Mouse (Mus musculus) MEL (cell line): ENCODE measurements around the gene Rpl35.

Experiments used
- CTCF ChIP-seq, 3 experiments: IDR thresholded peaks in 2 of 3; conservative IDR thresholded peaks in 1 of 3; 2 replicates each; pipeline ENCODE4 v1.5.1; 2011 to 2012; ENCODE audit warnings: low read length in 3 of 3, low read depth in 2 of 3, mild to moderate bottlenecking in 2 of 3, improper control_type of control experiment in 1 of 3, inconsistent platforms in 1 of 3, mixed read lengths in 1 of 3, moderate library complexity in 1 of 3; ENCODE audit not compliant: control insufficient read depth in 1 of 3, insufficient read depth in 1 of 3, poor library complexity in 1 of 3, severe bottlenecking in 1 of 3
- MEF2A ChIP-seq: IDR thresholded peaks from 2 replicates; pipeline ENCODE4 v1.6.1; 2014; ENCODE audit warnings: low read depth, mild to moderate bottlenecking, inconsistent platforms, low read length, improper control_type of control experiment; ENCODE audit not compliant: poor library complexity, insufficient replicate concordance, severe bottlenecking; ENCODE audit errors: extremely low read depth

DNA sequence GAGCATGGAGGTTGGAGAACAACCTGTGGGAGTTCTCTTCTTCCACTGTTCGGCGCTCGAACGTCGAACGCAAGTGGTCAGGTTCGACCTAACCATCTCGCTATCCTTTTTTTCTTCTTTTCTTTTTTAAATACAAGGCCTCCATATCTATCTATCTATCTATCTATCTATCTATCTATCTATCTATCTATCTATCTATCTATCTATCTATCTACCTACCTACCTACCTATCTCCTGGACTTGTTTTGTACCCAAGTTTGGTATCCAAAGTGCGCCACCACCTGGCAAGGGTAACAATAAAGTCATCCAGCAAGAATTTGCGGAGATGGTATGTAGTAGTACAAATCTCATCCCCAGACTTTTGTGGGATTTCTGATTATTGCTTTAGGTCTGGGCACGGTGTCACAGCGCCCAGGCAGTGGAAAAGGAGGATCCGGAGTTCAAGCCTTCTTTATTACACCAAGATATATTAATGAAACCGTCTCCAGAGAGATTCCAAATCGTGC lies at the start of gene Rpl35:
- TF ChIP-seq MEF2A: no peak
- TF ChIP-seq CTCF (IDR thresholded peaks at IDR 0.05 in 2 of 3, conservative IDR thresholded peaks at IDR 0.05 in 1 of 3; ENCODE audit: control insufficient read depth in 1 of 3, insufficient read depth in 1 of 3, low read depth in 2 of 3, low read length in 3 of 3, poor library complexity in 1 of 3, severe bottlenecking in 1 of 3): peak; percentile 34 to 50 (median 49)
